Mouse (Mus musculus): Measurements from ENCODE around the gene Bcar1. TPM values are rescaled to one million over a fixed set of nuclear protein-coding genes. Genes with fewer than 3 reads are reported as not detected.

Bcar1 gene
- polyA plus RNA-seq, 1 experiment from 2014 or later, result 56.3 TPM

- Histone ChIP-seq H3K9me3 (ENCODE audit: low read depth, low read length) (no peaks in the 10 kb centered on the region), H3K4me3 (ENCODE audit: low read depth, low read length) (no peak overlapping the region), H3K4me1 (ENCODE audit: insufficient read depth) (peaks cover 32% of the 10 kb centered on the region), H3K27ac (ENCODE audit: low read depth) (no peak overlapping the region), H3K9ac (no peak overlapping the region), H3K4me2 (no peak overlapping the region), H3K27me3 (ENCODE audit: insufficient read depth, low read length) (no peaks in the 10 kb centered on the region), H3K36me3 (ENCODE audit: insufficient read depth) (no peaks in the 10 kb centered on the region)
- 75% methylated on average over 4 of the region's 4 CpGs for WGBS
- DNase-seq, result no peak
- no peak for ATAC-seq (ENCODE audit: insufficient read depth)
- TF ChIP-seq CTCF (IDR thresholded peaks at IDR 0.05; ENCODE audit: low read depth), result no peak
These were observed 16.1 kb downstream of the Bcar1 start for GRCm38 (mm10) chr8:111727553-111727952.

- H3K9ac ChIP-seq, result no peak overlapping the region; the same call in 1 of the 2 replicates
- DNase-seq, result peak; percentile 68
- ATAC-seq (ENCODE audit: insufficient read depth), result peak; percentile 73
These were observed 17.3 kb downstream of the Bcar1 start for GRCm38 (mm10) chr8:111726102-111726900.

GRCm38 (mm10) chr8:111725341-111725740 lies 18.3 kb downstream of the Bcar1 start:
- no peak overlapping the region for H3K4me2 ChIP-seq
- H3K4me3 ChIP-seq (ENCODE audit: low read depth, low read length), result no peak overlapping the region
- H3K27ac ChIP-seq (ENCODE audit: low read depth), result no peak overlapping the region
- H3K9ac ChIP-seq, result no peak overlapping the region
- no peaks in the 10 kb centered on the region for H3K27me3 ChIP-seq (ENCODE audit: insufficient read depth, low read length)
- ATAC-seq (ENCODE audit: insufficient read depth) (no peak), DNase-seq (no peak)
- WGBS, result 93% methylated on average over 6 of the region's 6 CpGs
- peaks cover 19% of the 10 kb centered on the region for H3K4me1 ChIP-seq (ENCODE audit: insufficient read depth)
- H3K36me3 ChIP-seq (ENCODE audit: insufficient read depth), result peaks cover 9% of the 10 kb centered on the region
- no peak for TF ChIP-seq CTCF (IDR thresholded peaks at IDR 0.05; ENCODE audit: low read depth)
- no peaks in the 10 kb centered on the region for H3K9me3 ChIP-seq (ENCODE audit: low read depth, low read length)

More at GRCm38 (mm10) chr8:111726102-111726900, 17.3 kb downstream of the Bcar1 start:
- Histone ChIP-seq H3K36me3 (ENCODE audit: insufficient read depth) (no peaks in the 10 kb centered on the region; the same call in 1 of the 2 replicates), H3K9me3 (ENCODE audit: low read depth, low read length) (no peaks in the 10 kb centered on the region), H3K4me2 (peak overlapping the region; percentile 18; the same call in 1 of the 2 replicates), H3K4me1 (ENCODE audit: insufficient read depth) (peaks cover 27% of the 10 kb centered on the region), H3K4me3 (ENCODE audit: low read depth, low read length) (no peak overlapping the region), H3K27ac (ENCODE audit: low read depth) (peak overlapping the region; percentile 76), H3K27me3 (ENCODE audit: insufficient read depth, low read length) (no peaks in the 10 kb centered on the region)
- 52% methylated on average over 7 of the region's 7 CpGs for WGBS
- TF ChIP-seq CTCF (IDR thresholded peaks at IDR 0.05; ENCODE audit: low read depth), result no peak

GRCm38 (mm10) chr8:111720115-111720544 lies 23.5 kb downstream of the Bcar1 start:
- peak; percentile 66 for DNase-seq
- WGBS, result 33% methylated on average over 4 of the region's 4 CpGs
- ATAC-seq (ENCODE audit: insufficient read depth), result peak; percentile 48

GRCm38 (mm10) chr8:111718937-111719336 lies 24.7 kb downstream of the Bcar1 start:
- H3K9ac ChIP-seq, result no peak overlapping the region
- no peak for ATAC-seq (ENCODE audit: insufficient read depth)

More at GRCm38 (mm10) chr8:111720115-111720544, 23.5 kb downstream of the Bcar1 start:
- Histone ChIP-seq H3K27me3 (ENCODE audit: insufficient read depth, low read length) (no peaks in the 10 kb centered on the region), H3K36me3 (ENCODE audit: insufficient read depth) (peaks cover 43% of the 10 kb centered on the region), H3K4me3 (ENCODE audit: low read depth, low read length) (no peak overlapping the region), H3K9me3 (ENCODE audit: low read depth, low read length) (no peaks in the 10 kb centered on the region), H3K4me1 (ENCODE audit: insufficient read depth) (peaks cover 19% of the 10 kb centered on the region), H3K27ac (ENCODE audit: low read depth) (no peak overlapping the region), H3K4me2 (no peak overlapping the region), H3K9ac (no peak overlapping the region)
- TF ChIP-seq CTCF (IDR thresholded peaks at IDR 0.05; ENCODE audit: low read depth), result no peak

GRCm38 (mm10) chr8:111717866-111718265 lies 25.7 kb downstream of the Bcar1 start:
- WGBS, result 47% methylated on average over 6 of the region's 6 CpGs
- peaks cover 19% of the 10 kb centered on the region for H3K4me1 ChIP-seq (ENCODE audit: insufficient read depth)

More at GRCm38 (mm10) chr8:111718937-111719336, 24.7 kb downstream of the Bcar1 start:
- 45% methylated on average over 5 of the region's 5 CpGs for whole genome bisulfite sequencing
- Histone ChIP-seq H3K36me3 (ENCODE audit: insufficient read depth) (peaks cover 55% of the 10 kb centered on the region), H3K9me3 (ENCODE audit: low read depth, low read length) (no peaks in the 10 kb centered on the region), H3K4me1 (ENCODE audit: insufficient read depth) (peaks cover 19% of the 10 kb centered on the region), H3K4me2 (no peak overlapping the region), H3K4me3 (ENCODE audit: low read depth, low read length) (no peak overlapping the region), H3K27ac (ENCODE audit: low read depth) (peak overlapping the region; percentile 3), H3K27me3 (ENCODE audit: insufficient read depth, low read length) (no peaks in the 10 kb centered on the region)
- TF ChIP-seq CTCF (IDR thresholded peaks at IDR 0.05; ENCODE audit: low read depth), result no peak
- no peak for DNase-seq

GRCm38 (mm10) chr8:111717488-111717792 lies 26.2 kb downstream of the Bcar1 start:
- no peak for TF ChIP-seq CTCF (IDR thresholded peaks at IDR 0.05; ENCODE audit: low read depth)
- no peak for ATAC-seq (ENCODE audit: insufficient read depth)
- 86% methylated on average over 4 of the region's 4 CpGs for WGBS
- Histone ChIP-seq H3K36me3 (ENCODE audit: insufficient read depth) (peaks cover 70% of the 10 kb centered on the region), H3K4me3 (ENCODE audit: low read depth, low read length) (no peak overlapping the region), H3K9ac (peak overlapping the region; percentile 53), H3K4me2 (0 out of 2 replicates have a peak overlapping the region, but pooled peaks have one; percentile 12), H3K4me1 (ENCODE audit: insufficient read depth) (peaks cover 19% of the 10 kb centered on the region), H3K27me3 (ENCODE audit: insufficient read depth, low read length) (no peaks in the 10 kb centered on the region), H3K9me3 (ENCODE audit: low read depth, low read length) (no peaks in the 10 kb centered on the region), H3K27ac (ENCODE audit: low read depth) (peak overlapping the region; percentile 96)
- DNase-seq, result no peak

More at GRCm38 (mm10) chr8:111717866-111718265, 25.7 kb downstream of the Bcar1 start:
- Histone ChIP-seq H3K36me3 (ENCODE audit: insufficient read depth) (peaks cover 66% of the 10 kb centered on the region), H3K4me3 (ENCODE audit: low read depth, low read length) (no peak overlapping the region), H3K9ac (peak overlapping the region; percentile 53), H3K27ac (ENCODE audit: low read depth) (peak overlapping the region; percentile 96), H3K9me3 (ENCODE audit: low read depth, low read length) (no peaks in the 10 kb centered on the region), H3K4me2 (0 out of 2 replicates have a peak overlapping the region, but pooled peaks have one; percentile 10), H3K27me3 (ENCODE audit: insufficient read depth, low read length) (no peaks in the 10 kb centered on the region)
- peak; percentile 58 for TF ChIP-seq CTCF (IDR thresholded peaks at IDR 0.05; ENCODE audit: low read depth)
- no peak for ATAC-seq (ENCODE audit: insufficient read depth)
- peak; percentile 53 for DNase-seq

All from lung, embryonic 14.5 days (tissue).